Mouse (Mus musculus) MEL (cell line): Measurements from ENCODE around the gene Rps24. TPM values are rescaled to one million over a fixed set of nuclear protein-coding genes. Genes with fewer than 3 reads are reported as not detected.

Experiments used
- DNase-seq: peaks from one replicate; pipeline ENCODE4 v3.0.0; 2011; ENCODE audit warnings: low read depth, low spot score
- H3K27ac ChIP-seq: 2 replicates; pipeline ENCODE4 v1.5.1; 2012; ENCODE audit warnings: low read depth, mild to moderate bottlenecking, control low read depth, low read length, moderate library complexity; ENCODE audit not compliant: control insufficient read depth
- H3K27me3 ChIP-seq, 2 experiments: fragments of 150-350 bp in 1 of 2; sonication (generic) in 1 of 2; 2 replicates each; pipeline ENCODE4 v1.6.1; 2012; ENCODE audit warnings: low read length in 2 of 2, mild to moderate bottlenecking in 2 of 2, improper control_type of control experiment in 1 of 2, moderate library complexity in 1 of 2; ENCODE audit not compliant: insufficient read depth in 2 of 2, control insufficient read depth in 1 of 2
- H3K36me3 ChIP-seq, 2 experiments: 2 replicates each; pipeline ENCODE4 v1.6.1; 2012 to 2014; ENCODE audit warnings: low read length in 2 of 2, improper control_type of control experiment in 1 of 2, inconsistent platforms in 1 of 2, mild to moderate bottlenecking in 1 of 2; ENCODE audit not compliant: insufficient read depth in 2 of 2, control insufficient read depth in 1 of 2
- H3K4me1 ChIP-seq, 2 experiments: fragments of 150-350 bp in 1 of 2; sonication (generic) in 1 of 2; 2 replicates each; pipeline ENCODE4 v1.6.1; 2012; ENCODE audit warnings: low read length in 2 of 2, improper control_type of control experiment in 1 of 2, mild to moderate bottlenecking in 1 of 2; ENCODE audit not compliant: insufficient read depth in 2 of 2, control insufficient read depth in 1 of 2
- H3K4me3 ChIP-seq, 2 experiments: fragments of 150-350 bp in 1 of 2; sonication (generic) in 1 of 2; 2 replicates each; pipeline ENCODE4 v1.5.1; 2012; ENCODE audit warnings: low read depth in 2 of 2, low read length in 2 of 2, mild to moderate bottlenecking in 2 of 2, moderate library complexity in 2 of 2, control low read depth in 1 of 2, improper control_type of control experiment in 1 of 2; ENCODE audit not compliant: control insufficient read depth in 1 of 2, insufficient read depth in 1 of 2
- H3K79me2 ChIP-seq: 2 replicates; pipeline ENCODE4 v1.6.1; 2012; ENCODE audit warnings: mild to moderate bottlenecking, low read length, moderate library complexity; ENCODE audit not compliant: control insufficient read depth, poor library complexity, insufficient read depth
- H3K9ac ChIP-seq: 2 replicates; pipeline ENCODE4 v1.6.1; 2012; ENCODE audit warnings: low read depth, mild to moderate bottlenecking, control low read depth, low read length, moderate library complexity; ENCODE audit not compliant: control insufficient read depth, poor library complexity, severe bottlenecking
- H3K9me3 ChIP-seq: fragments of 150-350 bp; sonication (generic); replicated peaks from 2 replicates; pipeline ENCODE4 v1.6.1; 2012; ENCODE audit warnings: mild to moderate bottlenecking, low read length, improper control_type of control experiment, moderate library complexity; ENCODE audit not compliant: insufficient read depth
- BHLHE40 ChIP-seq: IDR thresholded peaks from 2 replicates; pipeline ENCODE4 v1.6.1; 2012; ENCODE audit warnings: low read depth, mild to moderate bottlenecking, inconsistent platforms, low read length, improper control_type of control experiment, borderline replicate concordance
- CTCF ChIP-seq, 3 experiments: IDR thresholded peaks in 2 of 3; conservative IDR thresholded peaks in 1 of 3; 2 replicates each; pipeline ENCODE4 v1.5.1; 2011 to 2012; ENCODE audit warnings: low read length in 3 of 3, low read depth in 2 of 3, mild to moderate bottlenecking in 2 of 3, improper control_type of control experiment in 1 of 3, inconsistent platforms in 1 of 3, mixed read lengths in 1 of 3, moderate library complexity in 1 of 3; ENCODE audit not compliant: control insufficient read depth in 1 of 3, insufficient read depth in 1 of 3, poor library complexity in 1 of 3, severe bottlenecking in 1 of 3
- ELF1 ChIP-seq: IDR thresholded peaks from 2 replicates; pipeline ENCODE4 v1.6.1; 2014; ENCODE audit warnings: low read depth, mild to moderate bottlenecking, inconsistent platforms, low read length, improper control_type of control experiment, moderate library complexity
- EP300 ChIP-seq, 2 experiments: IDR thresholded peaks; 2 replicates each; pipeline ENCODE4 v1.6.1; 2011; ENCODE audit warnings: improper control_type of control experiment in 2 of 2, low read length in 2 of 2, low read depth in 1 of 2, mild to moderate bottlenecking in 1 of 2
- GABPA ChIP-seq: IDR thresholded peaks from 2 replicates; pipeline ENCODE4 v1.6.1; 2012; ENCODE audit warnings: low read depth, mild to moderate bottlenecking, inconsistent platforms, low read length, improper control_type of control experiment, moderate library complexity
- HCFC1 ChIP-seq: IDR thresholded peaks from 2 replicates; pipeline ENCODE4 v1.6.1; 2012; ENCODE audit warnings: low read depth, mild to moderate bottlenecking, inconsistent platforms, low read length, improper control_type of control experiment, moderate library complexity
- KAT2A ChIP-seq: conservative IDR thresholded peaks from 2 replicates; pipeline ENCODE4 v1.6.1; 2012; ENCODE audit warnings: low read depth, low read length, improper control_type of control experiment, inconsistent platforms
- MAX ChIP-seq: IDR thresholded peaks from 2 replicates; pipeline ENCODE4 v1.6.1; 2011; ENCODE audit warnings: low read length, improper control_type of control experiment
- MAZ ChIP-seq: IDR thresholded peaks from 2 replicates; pipeline ENCODE4 v1.6.1; 2012; ENCODE audit warnings: low read depth, mild to moderate bottlenecking, inconsistent platforms, low read length, improper control_type of control experiment
- POLR2A ChIP-seq, 2 experiments: IDR thresholded peaks; 2 replicates each; pipeline ENCODE4 v1.6.1; 2011 to 2012; ENCODE audit warnings: low read length in 2 of 2, mild to moderate bottlenecking in 2 of 2, control low read depth in 1 of 2, improper control_type of control experiment in 1 of 2, low read depth in 1 of 2, moderate library complexity in 1 of 2; ENCODE audit not compliant: control insufficient read depth in 1 of 2, insufficient read depth in 1 of 2, poor library complexity in 1 of 2
- POLR2AphosphoS2 ChIP-seq: IDR thresholded peaks from 2 replicates; pipeline ENCODE4 v1.6.1; 2011; ENCODE audit warnings: low read length, improper control_type of control experiment
- POLR2AphosphoS5 ChIP-seq: IDR thresholded peaks from 2 replicates; pipeline ENCODE4 v1.6.1; 2012; ENCODE audit warnings: low read depth, borderline replicate concordance, mild to moderate bottlenecking, inconsistent platforms, low read length, moderate library complexity, mixed read lengths
- RAD21 ChIP-seq: IDR thresholded peaks from 2 replicates; pipeline ENCODE4 v1.6.1; 2011; ENCODE audit warnings: mild to moderate bottlenecking, low read depth, low read length, improper control_type of control experiment
- RCOR1 ChIP-seq: IDR thresholded peaks from 2 replicates; pipeline ENCODE4 v1.6.1; 2012; ENCODE audit warnings: low read depth, mild to moderate bottlenecking, inconsistent platforms, low read length, improper control_type of control experiment
- SMC3 ChIP-seq: IDR thresholded peaks from 2 replicates; pipeline ENCODE4 v1.6.1; 2011; ENCODE audit warnings: low read depth, low read length, improper control_type of control experiment
- TAL1 ChIP-seq: IDR thresholded peaks from 2 replicates; pipeline ENCODE4 v1.6.1; 2012; ENCODE audit warnings: mild to moderate bottlenecking, inconsistent platforms, low read length, moderate library complexity, mixed read lengths
- UBTF ChIP-seq: IDR thresholded peaks from 2 replicates; pipeline ENCODE4 v1.6.1; 2012; ENCODE audit warnings: low read depth, mild to moderate bottlenecking, inconsistent platforms, low read length, improper control_type of control experiment, moderate library complexity, borderline replicate concordance; ENCODE audit not compliant: insufficient read depth
- ZC3H11A ChIP-seq: IDR thresholded peaks from 2 replicates; pipeline ENCODE4 v1.6.1; 2012; ENCODE audit warnings: low read depth, mild to moderate bottlenecking, inconsistent platforms, low read length, improper control_type of control experiment
- ZMIZ1 ChIP-seq: IDR thresholded peaks from 2 replicates; pipeline ENCODE4 v1.6.1; 2012; ENCODE audit warnings: low read depth, mild to moderate bottlenecking, inconsistent platforms, low read length, improper control_type of control experiment, moderate library complexity
- polyA plus RNA-seq, 2 experiments: library from polyadenylated mRNA; stranded (reverse) in 1 of 2; unstranded in 1 of 2; fragments of >175 nt in 1 of 2; fragments of >200 nt in 1 of 2; gene quantifications; 2 replicates each; pipeline versions ENCODE4 v1.2.1 to v1.2.4; 2012; ENCODE audit warnings: low replicate concordance in 2 of 2, low read depth in 1 of 2; ENCODE audit not compliant: insufficient read length in 2 of 2, insufficient read depth in 1 of 2, missing spikeins in 1 of 2
- total RNA-seq: library from RNA; depleted of rRNA; stranded (reverse); fragments of 300-350 nt; gene quantifications from 2 replicates; pipeline ENCODE4 v1.2.3, GENCODE M21; 2012

Rps24 gene
- total and polyA plus RNA-seq, 3 experiments, result 2,687 to 2,914 TPM; not detected in 1

GRCm38 (mm10) chr14:24509557-24509956 is 22.6 kb downstream of the Rps24 start:
- TF ChIP-seq POLR2A (IDR thresholded peaks at IDR 0.05; ENCODE audit: control insufficient read depth in 1 of 2, insufficient read depth in 1 of 2, low read depth in 1 of 2, low read length in 2 of 2, poor library complexity in 1 of 2) (no peak), ELF1 (no peak), EP300 (IDR thresholded peaks at IDR 0.05; ENCODE audit: low read depth in 1 of 2, low read length in 2 of 2) (no peak), POLR2AphosphoS2 (no peak), TAL1 (no peak), ZMIZ1 (no peak), UBTF (no peak)
- TF ChIP-seq, all 39 proteins: peak for 0
- H3K4me1 ChIP-seq, result no peaks in the 10 kb centered on the region; a peak in 1 of 4 replicates
- H3K79me2 ChIP-seq, result no peaks in the 10 kb centered on the region
- H3K36me3 ChIP-seq, result no peaks in the 10 kb centered on the region
- no peaks in the 10 kb centered on the region for H3K9me3 ChIP-seq
- H3K27me3 ChIP-seq, result no peaks in the 10 kb centered on the region
- no peak overlapping the region for H3K9ac ChIP-seq
- H3K4me3 ChIP-seq, result no peak overlapping the region
- H3K27ac ChIP-seq, result no peak overlapping the region
- no peak for DNase-seq

- no peak overlapping the region for H3K9ac ChIP-seq
- H3K4me1 ChIP-seq, result no peaks in the 10 kb centered on the region
- no peaks in the 10 kb centered on the region for H3K79me2 ChIP-seq
- TF ChIP-seq POLR2AphosphoS2 (no peak), GABPA (no peak), MAZ (no peak), KAT2A (no peak), RCOR1 (no peak), ZC3H11A (0 out of 2 replicates have a peak, but pooled peaks have one; percentile 8), HCFC1 (no peak), POLR2AphosphoS5 (no peak), SMC3 (peak; percentile 46), BHLHE40 (no peak), CTCF (IDR thresholded peaks at IDR 0.05 in 2 of 3, conservative IDR thresholded peaks at IDR 0.05 in 1 of 3; ENCODE audit: control insufficient read depth in 1 of 3, insufficient read depth in 1 of 3, low read depth in 2 of 3, low read length in 3 of 3, poor library complexity in 1 of 3, severe bottlenecking in 1 of 3) (peak; percentile 61 to 72 (median 63)), MAX (no peak), RAD21 (peak; percentile 57)
- no peaks in the 10 kb centered on the region for H3K36me3 ChIP-seq
- H3K9me3 ChIP-seq, result no peaks in the 10 kb centered on the region
- peak; percentile 43 for DNase-seq
- H3K4me3 ChIP-seq, result no peak overlapping the region
- no peaks in the 10 kb centered on the region for H3K27me3 ChIP-seq
- H3K27ac ChIP-seq, result no peak overlapping the region
These were observed 23.3 kb downstream of the Rps24 start for GRCm38 (mm10) chr14:24510218-24510617.
